Comparison of ENCODE assay signal across 32 mouse cellular contexts in the genomic region with DNA sequence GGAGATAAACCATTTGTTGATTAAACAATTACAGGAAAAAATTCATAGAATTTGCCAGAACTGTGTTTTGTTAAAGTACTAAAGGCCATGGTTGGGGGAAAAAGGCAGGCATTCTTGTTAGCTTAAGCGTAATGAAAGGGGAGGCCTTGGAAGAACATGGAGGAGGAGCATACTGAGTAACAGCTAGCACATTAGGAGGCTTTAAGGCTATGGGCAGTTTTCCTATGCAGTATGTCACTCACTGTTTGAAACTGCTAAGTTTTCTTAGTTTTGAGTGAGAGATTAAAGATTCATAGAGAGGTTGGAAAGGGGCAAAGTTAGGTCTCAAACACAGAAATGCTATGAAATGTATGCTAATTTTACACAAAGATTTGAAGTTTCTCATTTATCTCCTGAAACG.
"Had no signal": no experiment of that assay in that cellular context is flagged by ENCODE, and none has a peak within 500 bp of the region (broad histone marks: within the 10 kb centered on the region; RNA-seq: fewer than 3 reads in every experiment).

No protein-coding gene starts in this region.

- H3K27me3 ChIP-seq: limb, embryonic 12.5 days; limb, embryonic 13.5 days; limb, embryonic 15.5 days; liver, embryonic 12.5 days; liver, embryonic 13.5 days; liver, embryonic 15.5 days; lung, embryonic 15.5 days; megakaryocyte, embryonic 14.5 days; midbrain, embryonic 12.5 days; midbrain, embryonic 13.5 days; midbrain, embryonic 15.5 days; neural tube, embryonic 12.5 days; neural tube, embryonic 13.5 days had no signal

- H3K4me2 ChIP-seq: limb, embryonic 12.5 days; limb, embryonic 13.5 days; limb, embryonic 15.5 days; liver, embryonic 11.5 days; liver, embryonic 12.5 days; liver, embryonic 13.5 days; liver, embryonic 15.5 days; lung, embryonic 14.5 days; lung, embryonic 15.5 days; midbrain, embryonic 11.5 days; midbrain, embryonic 12.5 days; midbrain, embryonic 13.5 days; midbrain, embryonic 15.5 days; neural tube, embryonic 12.5 days; neural tube, embryonic 13.5 days had no signal

- H3K4me3 ChIP-seq: limb, embryonic 10.5 days; limb, embryonic 12.5 days; limb, embryonic 13.5 days; limb, embryonic 15.5 days; liver, embryonic 12.5 days; liver, embryonic 13.5 days; liver, embryonic 15.5 days; lung, embryonic 15.5 days; megakaryocyte, embryonic 14.5 days; midbrain, embryonic 10.5 days; midbrain, embryonic 12.5 days; midbrain, embryonic 13.5 days; midbrain, embryonic 15.5 days; myocyte; neural tube, embryonic 12.5 days; neural tube, embryonic 13.5 days had no signal

- H3K9me3 ChIP-seq: limb, embryonic 10.5 days; limb, embryonic 12.5 days; limb, embryonic 13.5 days; limb, embryonic 15.5 days; liver, embryonic 12.5 days; liver, embryonic 13.5 days; liver, embryonic 15.5 days; lung, embryonic 15.5 days; megakaryocyte, embryonic 14.5 days; midbrain, embryonic 10.5 days; midbrain, embryonic 12.5 days; midbrain, embryonic 13.5 days; midbrain, embryonic 15.5 days; neural tube, embryonic 12.5 days; neural tube, embryonic 13.5 days had no signal

- H3K9ac ChIP-seq: limb, embryonic 12.5 days; limb, embryonic 13.5 days; limb, embryonic 15.5 days; liver, embryonic 12.5 days; liver, embryonic 13.5 days; liver, embryonic 14.5 days; liver, embryonic 15.5 days; liver, postnatal 0 days; lung, embryonic 14.5 days; lung, embryonic 15.5 days; midbrain, embryonic 12.5 days; midbrain, embryonic 13.5 days; midbrain, embryonic 15.5 days; neural tube, embryonic 12.5 days; neural tube, embryonic 13.5 days had no signal

- H3K36me3 ChIP-seq: limb, embryonic 10.5 days; limb, embryonic 12.5 days; limb, embryonic 13.5 days; limb, embryonic 15.5 days; liver, embryonic 12.5 days; liver, embryonic 13.5 days; liver, embryonic 15.5 days; lung, embryonic 15.5 days; midbrain, embryonic 10.5 days; midbrain, embryonic 12.5 days; midbrain, embryonic 13.5 days; midbrain, embryonic 15.5 days; neural tube, embryonic 12.5 days; neural tube, embryonic 13.5 days had no signal

- DNase-seq: left cerebral cortex, postnatal 4 days; liver; liver, embryonic 13.5 days; liver, postnatal 0 days; lung, adult 18-20 months; lung, adult 2 months; lung, embryonic 14.5 days; lung, postnatal 10 days; lung, postnatal 14 days; lung, postnatal 36 days; lung, postnatal 4 days; midbrain, embryonic 14.5 days had no signal

- ATAC-seq: liver, embryonic 12.5 days; liver, postnatal 0 days; lung, postnatal 0 days; midbrain, embryonic 13.5 days; midbrain, embryonic 15.5 days; midbrain, embryonic 16.5 days had no signal

- H3K27ac ChIP-seq: limb, embryonic 10.5 days; limb, embryonic 12.5 days; limb, embryonic 13.5 days; limb, embryonic 15.5 days; liver, embryonic 12.5 days; liver, embryonic 13.5 days; liver, embryonic 14.5 days; liver, embryonic 15.5 days; lung, embryonic 15.5 days; midbrain, embryonic 10.5 days; midbrain, embryonic 12.5 days; midbrain, embryonic 13.5 days; midbrain, embryonic 15.5 days; neural tube, embryonic 12.5 days; neural tube, embryonic 13.5 days had no signal
